Mouse (Mus musculus): ENCODE measurements around the gene Vwa3a. TPM values are rescaled to one million over a fixed set of nuclear protein-coding genes. Genes with fewer than 3 reads are reported as not detected.
A peak's percentile ranks its signal among the peaks of the same experiment; 100 is the strongest.

The Vwa3a gene
- polyA plus RNA-seq, 1 experiment, result not detected

GRCm38 (mm10) chr7:120834426-120834825 is 95.3 kb downstream of the Vwa3a start:
- no peaks in the 10 kb centered on the region for H3K27me3 ChIP-seq (ENCODE audit: control insufficient read depth, insufficient read depth, low read length, poor library complexity, severe bottlenecking)
- TF ChIP-seq POLR2A (IDR thresholded peaks at IDR 0.05; ENCODE audit: insufficient read depth, low read length), result no peak
- TF ChIP-seq EP300 (IDR thresholded peaks at IDR 0.05; ENCODE audit: insufficient read depth, low read depth, low read length), result no peak
- no peak for TF ChIP-seq CTCF (IDR thresholded peaks at IDR 0.05; ENCODE audit: low read depth, low read length)
- no peaks in the 10 kb centered on the region for H3K36me3 ChIP-seq (ENCODE audit: control insufficient read depth, insufficient read depth, low read length, poor library complexity, severe bottlenecking)

GRCm38 (mm10) chr7:120834863-120835372 is 95.8 kb downstream of the Vwa3a start:
- Histone ChIP-seq H3K27ac (ENCODE audit: insufficient read depth, low read length) (no peak overlapping the region), H3K4me3 (ENCODE audit: low read depth, low read length) (no peak overlapping the region), H3K27me3 (ENCODE audit: control insufficient read depth, insufficient read depth, low read length, poor library complexity, severe bottlenecking) (no peaks in the 10 kb centered on the region), H3K9me3 (replicated peaks; ENCODE audit: control insufficient read depth, insufficient read depth, low read length, poor library complexity, severe bottlenecking) (no peaks in the 10 kb centered on the region), H3K9ac (ENCODE audit: low read depth, poor library complexity, severe bottlenecking) (no peak overlapping the region), H3K4me1 (ENCODE audit: control insufficient read depth, insufficient read depth, low read length) (no peaks in the 10 kb centered on the region), H3K36me3 (ENCODE audit: control insufficient read depth, insufficient read depth, low read length, poor library complexity, severe bottlenecking) (no peaks in the 10 kb centered on the region)
- TF ChIP-seq POLR2A (IDR thresholded peaks at IDR 0.05; ENCODE audit: insufficient read depth, low read length) (no peak), EP300 (IDR thresholded peaks at IDR 0.05; ENCODE audit: insufficient read depth, low read depth, low read length) (no peak), CTCF (IDR thresholded peaks at IDR 0.05; ENCODE audit: low read depth, low read length) (no peak)

More at GRCm38 (mm10) chr7:120834426-120834825, 95.3 kb downstream of the Vwa3a start:
- Histone ChIP-seq H3K4me1 (ENCODE audit: control insufficient read depth, insufficient read depth, low read length) (no peaks in the 10 kb centered on the region), H3K27ac (ENCODE audit: insufficient read depth, low read length) (no peak overlapping the region), H3K9ac (ENCODE audit: low read depth, poor library complexity, severe bottlenecking) (no peak overlapping the region), H3K9me3 (replicated peaks; ENCODE audit: control insufficient read depth, insufficient read depth, low read length, poor library complexity, severe bottlenecking) (no peaks in the 10 kb centered on the region), H3K4me3 (ENCODE audit: low read depth, low read length) (no peak overlapping the region)

- TF ChIP-seq CTCF (IDR thresholded peaks at IDR 0.05; ENCODE audit: low read depth, low read length) (peak; percentile 91), EP300 (IDR thresholded peaks at IDR 0.05; ENCODE audit: insufficient read depth, low read depth, low read length) (no peak), POLR2A (IDR thresholded peaks at IDR 0.05; ENCODE audit: insufficient read depth, low read length) (no peak)
- peak overlapping the region; percentile 90 for H3K4me3 ChIP-seq (ENCODE audit: low read depth, low read length)
- no peak overlapping the region for H3K27ac ChIP-seq (ENCODE audit: insufficient read depth, low read length)
- H3K4me1 ChIP-seq (ENCODE audit: control insufficient read depth, insufficient read depth, low read length), result no peaks in the 10 kb centered on the region
- no peak overlapping the region for H3K9ac ChIP-seq (ENCODE audit: low read depth, poor library complexity, severe bottlenecking)
- H3K36me3 ChIP-seq (ENCODE audit: control insufficient read depth, insufficient read depth, low read length, poor library complexity, severe bottlenecking), result no peaks in the 10 kb centered on the region
- no peaks in the 10 kb centered on the region for H3K9me3 ChIP-seq (replicated peaks; ENCODE audit: control insufficient read depth, insufficient read depth, low read length, poor library complexity, severe bottlenecking)
- no peaks in the 10 kb centered on the region for H3K27me3 ChIP-seq (ENCODE audit: control insufficient read depth, insufficient read depth, low read length, poor library complexity, severe bottlenecking)
Measured at GRCm38 (mm10) chr7:120835449-120836359, 96.6 kb downstream of the Vwa3a start.

- Histone ChIP-seq H3K36me3 (ENCODE audit: control insufficient read depth, insufficient read depth, low read length, poor library complexity, severe bottlenecking) (no peaks in the 10 kb centered on the region), H3K27me3 (ENCODE audit: control insufficient read depth, insufficient read depth, low read length, poor library complexity, severe bottlenecking) (no peaks in the 10 kb centered on the region), H3K27ac (ENCODE audit: insufficient read depth, low read length) (no peak overlapping the region), H3K9me3 (replicated peaks; ENCODE audit: control insufficient read depth, insufficient read depth, low read length, poor library complexity, severe bottlenecking) (no peaks in the 10 kb centered on the region), H3K9ac (ENCODE audit: low read depth, poor library complexity, severe bottlenecking) (peak overlapping the region; percentile 8; the same call in 1 of the 2 replicates), H3K4me3 (ENCODE audit: low read depth, low read length) (peak overlapping the region; percentile 31; the same call in 1 of the 2 replicates), H3K4me1 (ENCODE audit: control insufficient read depth, insufficient read depth, low read length) (no peaks in the 10 kb centered on the region)
- no peak for TF ChIP-seq POLR2A (IDR thresholded peaks at IDR 0.05; ENCODE audit: insufficient read depth, low read length)
- no peak for TF ChIP-seq CTCF (IDR thresholded peaks at IDR 0.05; ENCODE audit: low read depth, low read length)
- no peak for TF ChIP-seq EP300 (IDR thresholded peaks at IDR 0.05; ENCODE audit: insufficient read depth, low read depth, low read length)
Measured at GRCm38 (mm10) chr7:120836361-120836760, 97.2 kb downstream of the Vwa3a start.

- Histone ChIP-seq H3K9me3 (replicated peaks; ENCODE audit: control insufficient read depth, insufficient read depth, low read length, poor library complexity, severe bottlenecking) (no peaks in the 10 kb centered on the region), H3K27me3 (ENCODE audit: control insufficient read depth, insufficient read depth, low read length, poor library complexity, severe bottlenecking) (no peaks in the 10 kb centered on the region), H3K27ac (ENCODE audit: insufficient read depth, low read length) (no peak overlapping the region), H3K36me3 (ENCODE audit: control insufficient read depth, insufficient read depth, low read length, poor library complexity, severe bottlenecking) (no peaks in the 10 kb centered on the region), H3K4me1 (ENCODE audit: control insufficient read depth, insufficient read depth, low read length) (no peaks in the 10 kb centered on the region), H3K9ac (ENCODE audit: low read depth, poor library complexity, severe bottlenecking) (no peak overlapping the region), H3K4me3 (ENCODE audit: low read depth, low read length) (no peak overlapping the region)
- TF ChIP-seq EP300 (IDR thresholded peaks at IDR 0.05; ENCODE audit: insufficient read depth, low read depth, low read length) (no peak), POLR2A (IDR thresholded peaks at IDR 0.05; ENCODE audit: insufficient read depth, low read length) (no peak)
Measured at GRCm38 (mm10) chr7:120838436-120839160, 99.5 kb downstream of the Vwa3a start.

Measured in ES-Bruce4 (cell line).